Mouse (Mus musculus): ENCODE measurements around the gene Abcc4.

The Abcc4 gene

DNA sequence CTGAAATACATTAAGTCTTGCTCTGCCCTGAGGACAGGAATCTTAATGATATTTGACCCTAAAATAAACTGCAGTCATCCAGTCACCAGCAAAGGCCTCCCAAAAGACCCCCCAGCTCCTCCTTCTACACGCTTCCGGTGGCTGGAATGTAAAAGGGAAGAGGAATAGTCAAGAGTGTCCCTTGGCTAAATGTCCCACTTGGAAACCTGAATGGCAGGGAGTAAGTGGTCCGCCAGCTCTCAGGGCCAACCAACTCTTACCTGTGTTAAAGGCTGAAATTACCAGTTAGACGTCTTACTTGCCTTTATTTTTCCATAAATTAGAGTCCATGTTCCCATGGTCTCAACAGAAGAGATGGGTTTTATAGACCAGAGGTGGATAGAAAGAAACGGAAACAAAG lies 6.9 kb upstream of the Abcc4 start:
- no peak for DNase-seq (ENCODE audit: low spot score)

DNA sequence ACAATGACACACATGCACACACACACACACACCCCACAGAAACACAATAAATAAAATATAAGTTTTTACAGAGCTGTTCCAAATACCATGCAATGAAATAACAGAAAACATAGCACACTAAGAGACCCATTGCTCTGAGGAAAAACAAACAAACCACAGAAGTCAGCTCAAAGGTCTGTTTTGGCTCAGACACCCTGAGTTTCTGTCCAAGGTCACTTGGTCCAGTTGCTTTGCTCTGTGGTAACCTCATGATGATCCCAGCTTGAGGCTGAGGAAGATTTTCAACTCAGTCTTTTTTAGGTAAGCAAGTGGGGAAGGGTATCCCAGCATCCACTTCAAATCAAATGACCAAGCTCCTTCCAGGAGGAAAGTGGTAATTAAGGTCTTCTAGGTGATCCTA lies 4.9 kb upstream of the Abcc4 start:
- DNase-seq (ENCODE audit: low spot score) = no peak

DNA sequence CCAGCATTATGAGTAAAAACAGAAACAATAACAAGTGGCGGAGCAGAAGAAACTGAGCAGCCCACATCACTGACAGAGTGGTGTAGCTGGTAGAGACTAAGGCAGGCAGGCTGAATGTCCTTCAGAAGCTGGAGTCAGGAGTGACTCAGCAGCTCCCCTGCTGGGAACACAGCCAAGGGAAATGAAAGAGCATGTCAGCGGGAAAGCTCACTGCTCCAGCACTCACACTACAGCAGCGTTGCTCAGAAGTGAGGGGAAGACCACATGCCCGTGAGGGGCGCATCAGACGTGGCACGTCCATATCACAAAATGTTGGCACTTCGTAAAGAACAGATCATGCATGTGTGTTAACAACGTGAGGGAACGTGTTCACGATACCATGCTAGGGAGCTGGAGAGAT lies 3.7 kb upstream of the Abcc4 start:
- peak; percentile 72 for DNase-seq (ENCODE audit: low spot score)

DNA sequence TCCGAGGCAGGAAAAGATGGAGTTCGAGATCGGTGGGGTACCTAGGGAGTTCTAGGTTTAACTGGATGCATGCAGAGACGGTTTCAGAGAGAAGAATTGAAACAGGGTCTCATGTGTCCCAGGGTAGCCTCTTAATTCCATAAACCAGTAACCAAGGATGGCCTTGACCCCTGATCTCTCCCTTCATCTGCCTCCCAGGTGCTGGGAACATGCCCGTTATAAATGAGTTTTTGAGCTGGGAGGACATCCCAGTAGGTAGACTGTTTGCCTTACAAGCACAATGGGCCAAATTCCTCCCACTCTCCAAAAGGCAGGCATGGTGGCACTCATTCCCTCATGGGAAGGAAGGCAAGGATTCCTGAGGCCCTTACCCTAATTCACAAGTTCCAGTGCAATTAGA lies 2.1 kb upstream of the Abcc4 start:
- DNase-seq (ENCODE audit: low spot score) = no peak

DNA sequence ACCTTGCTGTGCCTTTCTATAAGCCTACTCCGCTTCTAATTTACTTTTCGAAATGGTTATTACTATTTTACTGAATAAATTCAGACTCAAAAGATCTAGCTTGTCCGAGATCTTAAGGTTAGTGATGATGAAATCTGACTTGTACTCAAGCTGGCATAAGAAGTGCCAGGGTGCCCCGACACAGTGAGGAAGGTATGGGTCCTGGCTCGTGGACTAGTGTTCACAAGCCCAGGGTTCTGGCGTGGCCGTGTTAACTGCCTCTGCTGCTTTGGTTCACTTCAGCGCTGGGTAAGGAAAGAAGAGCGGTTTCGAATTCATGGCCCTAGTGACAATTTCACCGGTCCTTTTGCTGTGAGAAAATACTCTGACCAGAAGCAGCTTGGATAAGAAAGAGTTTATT lies 943 bp upstream of the Abcc4 start:
- no peak for DNase-seq (ENCODE audit: low spot score)

DNA sequence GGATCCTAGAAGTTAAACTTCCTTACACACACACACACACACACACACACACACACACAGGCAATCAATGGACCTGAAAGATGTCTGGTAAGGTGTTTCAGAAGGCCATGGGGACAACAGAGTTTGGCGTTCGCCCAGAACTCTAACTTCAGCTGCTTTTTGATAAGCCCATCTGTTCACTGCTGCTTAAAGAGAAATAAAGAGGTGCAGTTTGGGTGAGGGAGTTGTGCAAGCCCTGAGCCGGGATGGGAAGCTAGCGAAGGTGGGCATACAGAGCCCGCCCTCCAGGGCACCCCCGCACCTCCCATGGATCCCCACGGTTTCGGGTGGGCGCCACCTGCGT lies 583 bp downstream of the Abcc4 start:
- DNase-seq (ENCODE audit: low spot score) = no peak

DNA sequence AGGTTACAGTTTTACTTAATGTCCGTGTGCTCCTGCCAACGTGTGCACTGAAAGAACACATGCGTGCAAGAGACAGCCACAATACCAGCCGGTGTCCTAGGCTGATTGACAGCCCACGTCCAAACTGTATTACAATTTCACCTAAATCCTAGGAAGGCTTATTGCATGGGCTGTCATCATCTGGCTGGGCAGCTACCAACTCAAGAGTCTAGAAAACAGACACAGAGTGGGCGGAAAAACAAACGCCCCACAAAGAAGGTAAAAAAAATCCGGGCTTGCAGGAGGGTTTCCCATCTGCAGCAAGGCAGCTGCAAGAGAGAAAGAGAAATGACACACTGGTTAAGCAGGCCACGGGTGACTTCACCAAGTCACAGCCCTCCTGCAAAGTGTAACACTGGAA lies 2.7 kb downstream of the Abcc4 start:
- no peak for DNase-seq (ENCODE audit: low spot score)

DNA sequence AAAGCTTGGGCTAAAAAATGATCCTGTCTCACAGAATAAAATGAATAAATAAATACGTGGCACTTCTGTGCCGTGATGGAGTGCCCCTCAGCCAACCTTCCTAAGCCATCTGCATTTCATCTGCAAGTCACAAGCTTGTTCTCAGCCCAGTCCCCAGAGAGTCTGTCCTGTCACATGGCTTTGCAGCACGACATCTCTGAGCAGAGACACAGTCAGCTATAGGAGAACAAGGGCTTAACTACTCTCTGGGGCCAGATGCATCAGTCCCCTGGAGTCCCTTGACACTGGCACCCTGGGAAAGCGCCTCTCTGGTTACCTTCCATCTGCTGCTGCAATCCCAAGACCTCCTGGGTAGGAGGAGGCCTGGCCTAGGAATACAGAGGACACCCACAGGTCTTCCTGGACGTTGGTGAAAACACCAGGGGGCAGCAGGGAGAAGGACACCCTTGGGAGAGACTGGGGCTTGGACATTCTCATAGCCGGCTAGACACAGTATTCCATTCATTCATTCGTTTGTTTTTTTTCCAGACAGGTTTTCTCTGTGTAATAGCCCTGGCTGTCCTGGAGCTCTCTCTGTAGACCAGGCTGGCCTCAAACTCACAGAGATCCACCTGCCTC lies 3.9 kb downstream of the Abcc4 start:
- DNase-seq (ENCODE audit: low spot score) = no peak

DNA sequence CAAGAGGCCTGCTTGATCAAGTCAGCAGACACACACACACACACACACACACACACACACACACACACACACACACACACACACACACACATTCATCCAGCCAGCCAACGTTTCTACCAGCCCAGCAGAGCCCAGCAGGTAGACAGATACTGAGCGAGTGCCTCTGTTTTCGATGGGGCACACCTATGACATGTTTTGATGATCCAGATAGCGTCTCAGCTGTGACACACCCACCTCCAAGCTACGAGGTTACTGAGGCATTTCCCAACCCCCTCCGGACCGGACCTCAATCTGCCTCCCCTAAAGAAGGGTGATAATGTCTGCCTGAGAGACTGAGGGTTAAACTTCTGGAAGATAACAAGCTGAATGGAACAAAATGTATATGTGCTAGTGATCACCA lies 5.4 kb downstream of the Abcc4 start:
- no peak for DNase-seq (ENCODE audit: low spot score)

DNA sequence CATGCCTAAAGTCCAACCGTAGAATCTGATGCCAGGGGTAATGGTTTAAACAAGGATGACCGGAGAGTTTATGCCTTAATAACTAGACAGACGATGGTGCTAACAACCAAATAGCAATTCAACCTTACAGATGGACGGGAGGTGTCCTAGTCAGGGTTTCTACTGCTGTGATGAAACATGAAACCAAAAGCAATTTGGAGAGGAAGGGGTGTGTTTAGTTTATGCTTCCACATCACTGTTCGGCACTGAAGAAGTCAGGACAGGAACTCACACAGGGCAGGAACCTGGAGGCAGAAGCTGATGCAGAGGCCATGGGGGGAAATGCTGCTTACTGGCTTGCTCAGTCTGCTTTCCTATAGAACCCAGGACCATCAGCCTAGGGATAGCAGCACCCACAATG lies 6.1 kb downstream of the Abcc4 start:
- no peak for DNase-seq (ENCODE audit: low spot score)

DNA sequence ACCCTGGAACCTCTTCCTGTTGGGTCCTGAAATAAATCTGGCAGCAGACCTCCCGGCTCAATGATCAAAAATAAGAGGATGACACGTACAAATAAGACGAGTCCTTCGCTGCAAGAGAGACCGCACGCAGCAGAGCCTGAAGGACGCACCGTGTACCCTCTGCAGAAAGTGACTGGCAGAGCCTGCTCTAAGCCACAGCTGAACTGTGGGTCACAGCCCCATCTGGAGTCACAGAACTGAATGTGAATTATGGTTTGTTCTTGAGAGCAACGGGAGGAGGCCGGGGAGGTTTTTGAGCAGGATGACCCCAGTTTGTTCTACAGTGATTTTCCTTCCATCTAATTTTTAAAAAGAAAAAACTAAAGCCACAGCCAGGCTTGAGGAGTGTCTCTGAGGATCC lies 6.5 kb downstream of the Abcc4 start:
- no peak for DNase-seq (ENCODE audit: low spot score)

DNA sequence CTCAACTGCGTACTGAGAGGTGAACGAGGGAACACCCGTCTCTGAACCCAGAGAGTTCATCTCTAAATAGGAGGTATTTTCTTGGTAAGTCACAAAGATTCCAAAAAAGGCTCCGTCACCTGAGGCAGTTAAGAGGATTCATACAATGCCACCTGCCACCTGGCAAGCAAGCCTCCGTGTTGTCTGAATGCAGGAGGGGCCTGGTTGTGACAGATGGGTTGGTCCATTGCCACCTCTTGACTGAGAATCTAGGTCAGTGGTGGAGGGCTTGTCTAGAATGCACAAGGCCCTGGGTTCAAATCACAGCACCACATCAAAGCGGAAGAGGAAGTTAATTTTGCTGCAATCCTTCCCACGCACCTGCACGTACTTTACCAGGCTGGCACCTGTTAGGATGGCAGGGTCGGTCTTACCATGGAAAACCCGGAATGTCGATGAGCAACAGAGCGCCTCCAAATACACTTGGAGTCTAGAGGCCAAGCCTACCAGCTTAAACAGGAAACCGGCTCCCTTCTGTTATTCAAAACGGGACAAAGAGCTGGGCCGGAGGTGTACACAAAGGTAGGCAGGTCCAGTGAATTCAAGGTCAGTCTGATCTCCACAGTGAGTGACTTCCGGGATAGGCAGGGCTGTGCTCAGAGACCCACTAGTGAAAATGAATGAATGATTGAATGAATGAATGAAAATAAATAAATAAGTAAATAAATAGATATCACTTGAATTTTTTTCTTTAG lies 9.3 kb downstream of the Abcc4 start:
- no peak for DNase-seq (ENCODE audit: low spot score)

DNA sequence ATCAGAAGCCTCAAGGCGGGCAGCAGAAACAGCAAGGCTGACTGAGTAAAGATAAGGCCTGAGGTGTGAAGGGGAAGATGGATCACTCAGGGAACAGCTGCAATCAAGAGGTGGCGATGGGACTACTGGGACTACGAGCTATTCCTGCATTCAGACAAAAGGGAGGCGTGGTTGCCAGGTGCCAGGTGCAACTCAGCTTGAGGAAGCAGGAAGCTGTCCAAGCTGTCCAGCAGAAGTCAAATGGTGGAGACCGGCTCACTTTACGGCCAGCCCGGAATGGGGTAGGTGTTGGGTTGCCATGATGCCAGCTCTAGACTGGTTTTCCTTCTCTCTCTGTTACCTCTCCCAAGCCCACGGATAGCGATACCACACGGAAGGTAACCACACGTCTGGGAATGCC lies 10.2 kb downstream of the Abcc4 start:
- DNase-seq (ENCODE audit: low spot score) = no peak

DNA sequence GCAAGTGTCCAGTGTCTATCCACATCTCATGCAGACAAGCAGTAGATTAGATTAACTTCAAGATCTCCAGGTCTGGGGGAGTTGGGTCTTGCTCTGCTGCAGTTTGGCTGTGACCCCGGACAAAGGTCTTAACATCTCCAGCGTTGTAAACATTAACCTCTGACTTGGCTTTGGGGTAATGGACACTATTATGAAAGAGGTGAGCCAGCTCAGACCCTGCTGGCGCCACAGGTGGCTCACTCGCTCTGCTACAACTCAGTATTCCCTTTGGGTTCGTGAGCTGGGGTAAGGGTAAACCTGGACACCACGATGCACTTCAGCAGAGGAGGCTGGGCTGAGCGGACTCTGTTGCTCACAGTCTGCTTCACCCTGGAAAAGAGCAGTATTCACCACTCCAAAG lies 11.7 kb downstream of the Abcc4 start:
- DNase-seq (ENCODE audit: low spot score) = no peak

DNA sequence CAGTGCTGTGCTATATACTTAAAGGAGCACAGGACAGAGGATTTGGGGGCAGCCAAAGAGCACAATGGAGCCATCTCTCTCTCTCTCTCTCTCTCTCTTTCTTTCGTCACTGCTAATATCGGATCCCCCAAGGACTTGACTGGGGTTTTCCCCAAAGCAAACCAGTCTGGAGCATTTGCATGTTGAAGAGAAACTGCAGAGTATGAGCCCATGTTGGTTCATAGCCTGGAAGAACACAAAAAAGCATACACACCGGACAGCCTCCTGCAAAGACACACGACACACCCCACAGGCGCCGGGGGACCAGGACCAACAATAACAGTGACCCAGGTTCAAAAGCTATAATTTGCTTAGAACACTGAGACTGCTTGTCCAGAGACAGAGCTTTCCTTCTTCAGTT lies 14.1 kb downstream of the Abcc4 start:
- DNase-seq (ENCODE audit: low spot score) = no peak

DNA sequence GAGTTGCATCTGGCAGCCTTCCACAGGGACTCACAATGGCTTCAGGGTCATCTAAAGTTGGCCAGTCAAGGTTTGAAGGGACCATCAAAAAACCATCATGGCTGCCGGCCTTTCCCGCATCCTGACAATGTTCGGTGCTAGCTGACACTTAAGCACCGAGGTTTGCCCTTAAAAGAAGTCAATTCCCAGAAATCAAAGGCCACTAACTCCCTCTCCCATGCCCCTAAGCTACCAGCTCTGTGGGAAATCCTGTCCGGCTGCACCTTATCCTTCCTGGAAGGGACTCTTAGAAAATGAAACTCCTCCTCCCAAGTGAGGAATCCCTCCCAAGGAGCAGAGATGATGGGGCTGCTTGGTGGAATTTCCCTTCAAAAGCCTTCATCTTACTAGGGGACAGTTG lies 14.6 kb downstream of the Abcc4 start:
- DNase-seq (ENCODE audit: low spot score) = no peak

DNA sequence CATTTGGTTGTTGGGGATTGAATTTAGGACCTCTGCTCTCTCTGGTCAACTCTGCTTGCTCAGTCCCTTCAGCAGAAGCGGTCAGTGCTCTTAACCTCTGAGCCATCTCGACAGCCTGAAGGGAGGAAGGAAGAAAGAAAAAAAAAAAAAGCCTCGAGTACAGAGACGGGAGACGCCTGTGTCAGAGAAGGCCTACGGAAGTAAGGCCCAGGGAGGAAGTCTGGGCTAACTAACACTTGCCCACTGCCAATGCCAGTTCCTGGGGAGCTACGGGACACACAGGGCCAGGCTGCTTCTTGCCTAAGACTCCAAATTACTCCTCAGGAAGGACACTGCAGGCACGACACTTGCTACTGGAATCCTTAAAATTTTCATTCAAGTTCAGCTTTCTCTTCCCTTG lies 15.1 kb downstream of the Abcc4 start:
- no peak for DNase-seq (ENCODE audit: low spot score)

DNA sequence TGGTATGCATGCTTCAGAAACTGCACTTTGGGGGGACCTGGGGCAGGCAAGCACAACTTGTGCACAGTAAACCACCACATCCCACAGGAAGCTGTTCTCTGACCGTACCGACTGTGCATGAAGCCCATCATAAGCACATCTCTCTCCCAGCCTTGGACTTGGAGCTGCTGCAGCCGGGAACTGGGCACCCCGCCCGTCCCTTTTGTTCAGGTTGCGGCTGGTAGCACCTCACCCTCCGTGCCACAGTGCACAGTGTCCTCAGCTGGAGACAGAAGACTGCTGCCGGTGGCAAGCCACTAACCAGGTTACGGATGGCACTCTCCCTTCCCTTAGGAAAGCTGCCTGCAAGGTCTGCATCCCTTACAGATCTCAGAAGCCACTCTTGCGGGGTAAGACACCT lies 15.7 kb downstream of the Abcc4 start:
- no peak for DNase-seq (ENCODE audit: low spot score)

DNA sequence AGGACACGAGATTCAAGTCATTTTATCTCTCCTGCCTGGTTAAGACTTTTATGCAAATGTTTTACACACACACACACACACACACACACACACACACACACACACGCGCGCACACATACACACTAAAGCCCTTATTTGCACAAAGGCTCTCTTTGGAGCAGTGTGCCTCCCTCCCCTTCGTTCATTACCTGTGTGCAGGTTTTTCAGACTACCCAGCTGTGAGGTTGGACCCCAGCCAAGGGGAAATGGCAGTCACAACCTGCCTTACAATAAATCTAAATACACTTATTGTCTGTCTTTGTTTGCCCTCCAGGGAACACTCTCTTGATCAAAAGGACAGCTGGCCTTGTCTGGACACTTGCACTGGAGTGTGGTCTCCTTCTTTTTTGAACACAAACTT lies 17.4 kb downstream of the Abcc4 start:
- no peak for DNase-seq (ENCODE audit: low spot score)

DNA sequence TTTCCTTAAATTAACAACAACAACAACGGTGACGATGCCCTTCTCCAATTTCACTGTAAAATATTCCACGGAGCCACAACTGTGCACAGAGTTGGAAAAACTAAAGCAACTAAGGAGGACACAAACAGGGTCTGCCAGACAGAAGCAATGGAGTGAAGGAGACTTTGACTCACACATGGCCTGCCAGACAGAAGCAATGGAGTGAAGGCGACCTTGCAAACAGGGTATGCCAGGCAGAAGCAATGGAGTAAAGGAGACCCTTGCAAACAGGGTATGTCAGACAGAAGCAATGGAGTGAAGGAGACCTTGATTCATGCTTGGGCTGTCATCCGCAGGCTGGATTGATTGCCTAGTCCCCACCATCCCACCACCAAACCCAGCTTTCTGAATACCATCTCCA lies 19.2 kb downstream of the Abcc4 start:
- no peak for DNase-seq (ENCODE audit: low spot score)

DNA sequence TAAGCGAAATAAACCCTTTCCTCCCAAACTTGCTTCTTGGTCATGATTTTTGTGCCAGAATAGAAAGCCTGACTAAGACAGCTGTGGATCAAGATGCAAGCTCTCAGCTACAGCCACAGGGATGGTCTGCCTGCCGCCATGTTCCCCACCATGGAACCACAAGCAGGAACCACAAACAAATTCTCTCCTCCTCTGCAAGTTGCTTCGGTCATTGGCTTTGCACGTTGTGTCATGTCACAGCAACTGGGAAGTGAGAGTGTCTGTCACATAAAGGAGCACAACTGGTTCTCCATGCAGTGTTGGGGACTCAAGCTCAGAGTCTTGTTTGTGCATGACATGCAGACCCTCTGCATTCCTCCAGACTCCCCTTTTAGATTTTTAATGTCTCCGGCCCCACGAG lies 20.4 kb downstream of the Abcc4 start:
- no peak for DNase-seq (ENCODE audit: low spot score)

DNA sequence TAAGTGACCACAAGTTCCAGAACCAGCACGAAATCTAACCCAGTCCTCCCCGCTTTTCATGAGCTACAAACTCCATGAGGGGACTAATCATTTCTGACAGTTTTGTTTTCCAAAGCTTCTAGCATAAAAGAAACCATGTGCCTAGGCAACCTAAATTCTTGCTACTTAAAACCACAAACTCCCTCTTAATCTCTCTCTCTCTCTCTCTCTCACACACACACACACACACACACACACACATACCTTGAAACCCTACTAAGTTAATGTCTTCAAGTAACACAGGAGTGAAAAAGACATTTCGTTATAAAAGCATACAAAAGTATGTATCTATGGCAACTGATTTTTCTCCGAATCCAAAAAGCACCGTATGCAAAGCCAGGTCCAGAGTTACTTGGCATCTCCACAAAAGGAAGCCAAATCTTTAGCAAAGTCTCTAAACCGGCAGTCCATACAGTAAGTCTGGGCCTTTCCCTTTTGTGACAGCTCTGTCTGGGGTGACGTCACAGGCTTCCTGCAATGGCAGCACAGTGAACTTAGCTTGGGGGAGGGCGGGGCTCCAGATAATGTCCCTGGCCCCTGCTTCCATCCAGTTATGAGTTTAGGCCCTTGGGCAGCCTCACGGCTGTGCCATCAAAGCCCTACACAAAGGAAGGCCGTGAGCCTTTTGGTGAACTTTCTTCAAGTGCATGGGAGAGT lies 23.5 kb downstream of the Abcc4 start:
- DNase-seq (ENCODE audit: low spot score) = no peak

DNA sequence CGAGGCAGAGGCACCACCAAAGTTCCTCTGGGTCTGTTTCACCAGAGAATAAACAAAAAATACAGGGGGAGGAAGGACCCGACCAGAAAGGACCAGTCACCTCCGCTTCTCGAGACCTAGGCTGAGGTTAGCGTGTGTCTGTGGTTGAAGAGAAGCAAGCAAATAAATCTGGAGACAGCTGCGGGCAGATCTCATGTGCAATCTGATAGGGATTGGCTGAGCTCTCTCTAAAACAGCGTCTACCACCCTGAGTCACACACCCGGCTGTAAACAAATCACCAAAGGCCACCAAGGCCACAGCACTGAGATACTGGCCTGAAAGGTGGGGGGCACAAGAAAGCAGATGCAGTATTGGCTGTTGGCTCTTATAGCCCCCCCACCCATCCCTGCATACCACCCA lies 24.9 kb downstream of the Abcc4 start:
- DNase-seq (ENCODE audit: low spot score) = no peak

Data from layer of hippocampus, adult 9-10 months (tissue).